Mouse (Mus musculus) hindbrain, embryonic 14.5 days (tissue): Measurements from ENCODE around the gene Mlxip. TPM values are rescaled to one million over a fixed set of nuclear protein-coding genes. Genes with fewer than 3 reads are reported as not detected.
A peak's percentile ranks its signal among the peaks of the same experiment; 100 is the strongest.

Source experiments
- ATAC-seq: fragments of 200-750 bp; cut with Nextera tagmentation; 2 replicates; pipeline ENCODE4 v1.8.0; 2017; ENCODE audit warnings: moderate number of reproducible peaks, mild to moderate bottlenecking, moderate TSS enrichment, moderate library complexity; ENCODE audit not compliant: low FRiP score
- DNase-seq: peaks from one replicate; pipeline ENCODE4 v3.0.0-alpha.2; 2015; ENCODE audit warnings: low spot score
- H3K27ac ChIP-seq: fragments of 300-500 bp; sonication (generic); 2 replicates; pipeline ENCODE4 v1.5.1; 2014; ENCODE audit warnings: mild to moderate bottlenecking, moderate library complexity
- H3K27me3 ChIP-seq: fragments of 300-500 bp; sonication (generic); 2 replicates; pipeline ENCODE4 v1.6.1; 2014; ENCODE audit warnings: mild to moderate bottlenecking, low read length, mixed read lengths; ENCODE audit not compliant: control insufficient read depth, insufficient read depth
- H3K36me3 ChIP-seq: fragments of 300-500 bp; sonication (generic); replicated peaks from 2 replicates; pipeline ENCODE4 v1.6.1; 2014; ENCODE audit not compliant: control insufficient read depth, insufficient read depth
- H3K4me1 ChIP-seq: fragments of 300-500 bp; sonication (generic); replicated peaks from 2 replicates; pipeline ENCODE4 v1.6.1; 2014; ENCODE audit warnings: antibody characterized with exemption, low read length, mixed read lengths; ENCODE audit not compliant: control insufficient read depth, insufficient read depth
- H3K4me2 ChIP-seq: fragments of 300-500 bp; sonication (generic); replicated peaks from 2 replicates; pipeline ENCODE4 v1.6.1; 2014; ENCODE audit warnings: mild to moderate bottlenecking, moderate library complexity
- H3K4me3 ChIP-seq: fragments of 300-500 bp; sonication (generic); replicated peaks from 2 replicates; pipeline ENCODE4 v1.5.1; 2014; ENCODE audit warnings: mild to moderate bottlenecking, low read length
- H3K9ac ChIP-seq: fragments of 300-500 bp; sonication (generic); 2 replicates; pipeline ENCODE4 v1.6.1; 2014
- H3K9me3 ChIP-seq: fragments of 300-500 bp; sonication (generic); 2 replicates; pipeline ENCODE4 v1.6.1; 2016; ENCODE audit warnings: low read length; ENCODE audit not compliant: control insufficient read depth
- WGBS: fragments of 180-500 bp; shearing (Covaris S2); extraction: QIAGEN DNeasy Blood & Tissue Kit; methylation state at CpG from one replicate; pipeline ENCODE4 v1.1.7; 2014; 5-methylcytosine and 5-hydroxymethylcytosine counted together
- polyA plus RNA-seq: library from polyadenylated mRNA; unstranded; fragments of >200 nt; fragmentation: Nextera tagmentation; extraction: Ambion mirVana; gene quantifications from 2 replicates; pipeline ENCODE4 v1.2.1, GENCODE M21; 2014

Mlxip gene
- polyA plus RNA-seq, 1 experiment from 2014 or later: 21.7 TPM

- Histone ChIP-seq H3K9me3 (no peaks in the 10 kb centered on the region), H3K4me1 (no peaks in the 10 kb centered on the region), H3K4me2 (no peak overlapping the region), H3K9ac (no peak overlapping the region), H3K4me3 (no peak overlapping the region), H3K36me3 (peaks cover 97% of the 10 kb centered on the region), H3K27ac (no peak overlapping the region), H3K27me3 (no peaks in the 10 kb centered on the region)
- ATAC-seq (no peak), DNase-seq (no peak)
- 69% methylated on average over 6 of the region's 6 CpGs for WGBS
Observed at GRCm38 (mm10) chr5:123359431-123359830, 35.2 kb upstream of the Mlxip start.

GRCm38 (mm10) chr5:123362911-123363310 is 31.7 kb upstream of the Mlxip start:
- no peak for DNase-seq
- no peaks in the 10 kb centered on the region for H3K4me1 ChIP-seq
- no peak overlapping the region for H3K4me2 ChIP-seq
- no peak overlapping the region for H3K9ac ChIP-seq
- H3K27me3 ChIP-seq: no peaks in the 10 kb centered on the region
- no peak overlapping the region for H3K4me3 ChIP-seq
- H3K9me3 ChIP-seq: no peaks in the 10 kb centered on the region
- WGBS: 95% methylated on average over 4 of the region's 4 CpGs
- no peak for ATAC-seq
- H3K27ac ChIP-seq: no peak overlapping the region
- peaks cover 99% of the 10 kb centered on the region for H3K36me3 ChIP-seq

DNA sequence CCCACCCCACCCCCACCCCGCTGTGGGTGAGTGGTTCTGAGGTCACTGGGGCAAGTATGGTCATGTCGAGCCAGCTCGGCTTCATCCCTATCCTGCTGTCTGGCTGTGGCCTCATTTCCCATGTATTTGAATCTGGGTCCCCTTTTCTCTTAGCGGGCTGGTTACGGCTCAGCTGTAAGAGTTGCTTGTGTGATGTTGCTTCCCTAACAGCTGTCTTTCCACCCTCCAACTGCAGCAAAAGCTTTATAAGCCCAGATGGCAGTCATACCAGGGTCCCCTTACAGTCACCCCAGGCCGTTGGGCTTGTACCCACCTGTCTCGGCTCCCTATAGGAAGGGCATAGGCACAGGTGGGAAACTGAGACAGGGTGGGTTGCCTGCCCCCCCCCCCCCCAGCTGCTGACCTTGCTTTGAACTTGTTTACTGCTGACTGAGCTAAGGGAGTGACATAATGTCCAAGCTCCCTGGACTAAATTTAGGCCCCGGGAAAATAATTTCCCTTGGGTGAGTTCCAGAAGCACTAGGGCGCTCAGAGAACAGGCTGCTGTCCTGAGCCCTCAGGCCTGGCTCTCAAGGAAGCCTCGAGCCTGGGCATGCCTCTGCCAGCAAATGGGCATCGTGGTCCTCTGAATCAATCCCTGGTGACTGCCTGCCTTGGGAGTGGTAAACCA is 30.2 kb upstream of the Mlxip start:
- DNase-seq (no peak), ATAC-seq (no peak)
- no peak overlapping the region for H3K4me2 ChIP-seq
- 88% methylated on average over 11 of the region's 11 CpGs for WGBS
- no peaks in the 10 kb centered on the region for H3K4me1 ChIP-seq
- H3K36me3 ChIP-seq: peaks cover 97% of the 10 kb centered on the region
- no peak overlapping the region for H3K9ac ChIP-seq
- H3K9me3 ChIP-seq: no peaks in the 10 kb centered on the region
- H3K4me3 ChIP-seq: no peak overlapping the region
- H3K27ac ChIP-seq: no peak overlapping the region
- no peaks in the 10 kb centered on the region for H3K27me3 ChIP-seq

- Histone ChIP-seq H3K4me1 (no peaks in the 10 kb centered on the region), H3K4me3 (no peak overlapping the region), H3K9me3 (no peaks in the 10 kb centered on the region), H3K27me3 (no peaks in the 10 kb centered on the region), H3K4me2 (no peak overlapping the region), H3K36me3 (peaks cover 95% of the 10 kb centered on the region), H3K27ac (no peak overlapping the region), H3K9ac (no peak overlapping the region)
- ATAC-seq (no peak), DNase-seq (peak; percentile 76)
- WGBS: 81% methylated on average over 13 of the region's 13 CpGs
Observed at GRCm38 (mm10) chr5:123368869-123369488, 25.6 kb upstream of the Mlxip start.

DNA sequence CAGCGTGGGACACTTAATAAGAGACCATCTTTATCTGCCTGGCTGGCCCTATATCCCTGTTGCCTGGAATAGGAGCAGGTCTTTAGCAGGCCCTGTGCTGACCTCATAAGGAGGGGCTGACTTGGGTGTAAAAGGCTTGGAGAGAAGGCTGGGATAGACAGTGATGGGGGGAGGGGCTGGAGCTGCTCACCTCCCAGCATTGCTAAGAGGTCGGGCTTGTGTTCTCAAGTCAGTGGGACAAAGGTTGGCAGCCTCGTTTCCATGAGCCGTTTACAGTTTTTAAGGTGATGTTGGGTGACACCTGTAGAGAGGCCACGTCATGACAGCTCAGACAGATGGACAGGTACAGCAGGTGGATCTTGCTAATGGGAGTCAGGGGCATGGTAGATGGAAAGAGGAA is 24.5 kb upstream of the Mlxip start:
- H3K36me3 ChIP-seq: peaks cover 89% of the 10 kb centered on the region
- WGBS: 94% methylated on average over 5 of the region's 5 CpGs
- H3K4me2 ChIP-seq: no peak overlapping the region
- no peak overlapping the region for H3K9ac ChIP-seq
- no peaks in the 10 kb centered on the region for H3K27me3 ChIP-seq
- no peak overlapping the region for H3K27ac ChIP-seq
- no peak for ATAC-seq
- H3K4me3 ChIP-seq: no peak overlapping the region
- DNase-seq: no peak
- H3K9me3 ChIP-seq: no peaks in the 10 kb centered on the region
- H3K4me1 ChIP-seq: no peaks in the 10 kb centered on the region

DNA sequence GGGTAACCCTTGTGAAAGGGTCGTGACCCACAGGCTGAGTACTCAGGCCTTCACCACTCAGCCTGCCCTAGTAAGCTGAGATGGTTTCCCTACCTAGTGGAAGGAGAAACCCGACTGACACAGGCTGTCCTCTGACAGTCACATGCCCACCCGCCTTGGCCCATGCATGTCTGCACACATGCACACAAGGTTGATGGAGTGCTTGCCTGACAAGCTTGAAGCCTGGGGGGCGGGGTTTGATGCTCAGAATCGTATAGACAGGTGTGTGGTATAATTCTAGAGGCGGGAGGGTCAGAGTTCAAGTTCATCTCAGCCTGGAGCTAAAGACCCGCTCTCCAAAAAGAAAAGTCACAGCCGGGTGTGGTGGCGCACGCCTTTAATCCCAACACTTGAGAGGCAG is 19.3 kb upstream of the Mlxip start:
- DNase-seq: no peak
- WGBS: 94% methylated on average over 10 of the region's 10 CpGs
- H3K4me3 ChIP-seq: no peak overlapping the region
- no peak overlapping the region for H3K4me2 ChIP-seq
- peaks cover 42% of the 10 kb centered on the region for H3K36me3 ChIP-seq
- H3K27me3 ChIP-seq: no peaks in the 10 kb centered on the region
- no peaks in the 10 kb centered on the region for H3K4me1 ChIP-seq
- no peak for ATAC-seq
- no peak overlapping the region for H3K27ac ChIP-seq
- no peak overlapping the region for H3K9ac ChIP-seq
- H3K9me3 ChIP-seq: no peaks in the 10 kb centered on the region

- Histone ChIP-seq H3K27me3 (no peaks in the 10 kb centered on the region), H3K9me3 (no peaks in the 10 kb centered on the region), H3K9ac (no peak overlapping the region), H3K27ac (no peak overlapping the region), H3K4me2 (no peak overlapping the region), H3K4me1 (no peaks in the 10 kb centered on the region), H3K36me3 (peaks cover 36% of the 10 kb centered on the region), H3K4me3 (no peak overlapping the region)
- WGBS: 86% methylated on average over 6 of the region's 6 CpGs
- no peak for ATAC-seq
- DNase-seq: no peak
Observed at GRCm38 (mm10) chr5:123375793-123376452, 18.7 kb upstream of the Mlxip start.

GRCm38 (mm10) chr5:123376569-123376968 is 18.0 kb upstream of the Mlxip start:
- ATAC-seq (no peak), DNase-seq (peak; percentile 59)
- peaks cover 30% of the 10 kb centered on the region for H3K36me3 ChIP-seq
- H3K27ac ChIP-seq: 0 out of 2 replicates have a peak overlapping the region, but pooled peaks have one; percentile 7
- 45% methylated on average over 10 of the region's 10 CpGs for WGBS
- H3K4me3 ChIP-seq: no peak overlapping the region
- no peaks in the 10 kb centered on the region for H3K4me1 ChIP-seq
- H3K9me3 ChIP-seq: no peaks in the 10 kb centered on the region
- no peaks in the 10 kb centered on the region for H3K27me3 ChIP-seq
- no peak overlapping the region for H3K9ac ChIP-seq
- H3K4me2 ChIP-seq: no peak overlapping the region

DNA sequence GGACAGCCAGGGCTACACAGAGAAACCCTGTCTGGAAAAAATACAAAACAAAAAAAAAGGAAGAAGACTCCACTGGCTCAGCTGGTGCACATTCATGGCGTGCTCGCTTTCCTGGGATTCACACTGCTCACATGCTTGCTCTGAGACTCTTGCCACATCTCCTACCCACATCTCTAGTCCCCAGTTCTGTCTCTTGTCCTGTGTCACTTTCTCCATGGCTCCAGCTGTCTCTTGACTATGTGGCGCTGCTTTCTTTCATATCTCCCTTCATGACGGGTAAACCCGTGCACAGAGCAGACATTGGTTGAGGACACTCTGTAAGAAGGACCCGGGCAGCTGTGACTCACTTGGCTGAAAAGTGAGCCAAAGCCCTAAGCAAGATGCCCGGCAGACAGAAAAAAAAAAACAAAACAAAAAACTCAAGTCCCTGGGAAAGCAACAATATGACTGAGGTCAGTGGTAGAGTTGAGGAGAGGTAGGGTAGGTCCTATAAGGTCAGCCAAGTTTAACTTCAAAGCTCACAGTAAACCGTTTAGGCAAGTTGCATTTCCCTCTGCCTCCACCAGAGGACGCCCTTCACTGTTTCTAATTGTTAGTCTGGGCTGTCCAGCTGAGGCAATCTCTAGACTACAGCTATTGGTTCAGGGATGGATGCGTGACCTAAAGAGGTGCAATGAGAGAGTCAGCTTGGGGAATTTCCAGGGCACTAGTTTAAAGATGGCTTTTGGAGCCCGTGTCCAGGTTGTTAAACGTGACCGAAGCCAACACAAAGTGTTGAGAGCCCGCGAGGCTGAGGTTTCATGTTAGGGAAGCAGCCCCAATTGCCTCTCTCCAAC is 17.3 kb upstream of the Mlxip start:
- DNase-seq: peak; percentile 82
- no peak; the same call in 1 of the 2 replicates for ATAC-seq

More for the DNA sequence above, 17.3 kb upstream of the Mlxip start:
- no peak overlapping the region for H3K4me3 ChIP-seq
- H3K27ac ChIP-seq: 0 out of 2 replicates have a peak overlapping the region, but pooled peaks have one; percentile 9
- H3K4me1 ChIP-seq: no peaks in the 10 kb centered on the region
- H3K9me3 ChIP-seq: no peaks in the 10 kb centered on the region
- no peak overlapping the region for H3K9ac ChIP-seq
- peaks cover 22% of the 10 kb centered on the region for H3K36me3 ChIP-seq
- no peaks in the 10 kb centered on the region for H3K27me3 ChIP-seq
- no peak overlapping the region for H3K4me2 ChIP-seq
- 71% methylated on average over 15 of the region's 15 CpGs for WGBS
